Mouse (Mus musculus) cortical plate, adult 2 months (tissue): ENCODE measurements at regions not wholly inside any gene's neighbourhood (a gene's known extent, or its start where the extent isn't known, plus 50 kb on each side); places are given as distances from the start of the nearest gene placed in this dataset.

Source experiments
- CTCF ChIP-seq: fragments of 200-500 bp; IDR thresholded peaks from 2 replicates; pipeline ENCODE4 v1.5.1; 2011; ENCODE audit warnings: mild to moderate bottlenecking, control low read depth, low read length; ENCODE audit not compliant: insufficient read depth; ENCODE audit errors: extremely low read depth
- POLR2A ChIP-seq: fragments of 200-500 bp; IDR thresholded peaks from 2 replicates; pipeline ENCODE4 v1.6.1; 2011; ENCODE audit warnings: mild to moderate bottlenecking, low read length, control low read depth; ENCODE audit not compliant: insufficient read depth; ENCODE audit errors: extremely low read depth

GRCm38 (mm10) chr8:78945607-78946006, 82.6 kb upstream of the Zfp827 start:
- TF ChIP-seq CTCF = no peak
- TF ChIP-seq POLR2A = no peak
